Mouse (Mus musculus) spleen, adult 2 months (tissue): Measurements from ENCODE around the gene Dab2.

ENCODE experiments used
- CTCF ChIP-seq: fragments of 200-500 bp; IDR thresholded peaks from 2 replicates; pipeline ENCODE4 v1.5.1; 2011; ENCODE audit warnings: mild to moderate bottlenecking, inconsistent platforms; ENCODE audit not compliant: insufficient read depth, insufficient read length, insufficient replicate concordance; ENCODE audit errors: extremely low read depth
- POLR2A ChIP-seq: fragments of 200-500 bp; IDR thresholded peaks from 2 replicates; pipeline ENCODE4 v1.6.1; 2011; ENCODE audit warnings: low read depth, low read length, inconsistent platforms

DNA sequence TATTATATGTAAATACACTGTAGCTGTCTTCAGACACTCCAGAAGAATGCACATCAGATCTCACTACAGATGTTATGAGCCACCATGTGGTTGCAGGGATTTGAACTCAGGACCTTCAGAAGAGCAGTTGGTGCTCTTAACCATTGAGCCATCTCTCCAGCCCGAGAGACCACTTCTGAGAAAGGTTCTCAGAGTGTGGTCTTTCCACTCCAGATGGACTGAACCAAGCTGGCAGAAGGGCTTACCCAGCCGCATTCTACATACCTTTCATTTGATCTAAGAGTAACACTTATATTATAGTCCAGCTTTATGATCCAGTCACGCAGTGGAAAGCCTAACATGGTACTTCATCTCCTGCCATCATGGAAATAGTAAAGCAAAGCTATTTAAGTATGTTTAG is 92.3 kb downstream of the Dab2 start:
- no peak for TF ChIP-seq CTCF
- TF ChIP-seq POLR2A = no peak
